Mouse (Mus musculus): ENCODE results near the gene Csnk2b.

Csnk2b gene

GRCm38 (mm10) chr17:35157661-35158175 lies 35.9 kb upstream of the Csnk2b start:
- no peak for TF ChIP-seq GATA4 (IDR thresholded peaks at IDR 0.05; ENCODE audit: insufficient replicate concordance, low read length)

- TF ChIP-seq GATA4 (IDR thresholded peaks at IDR 0.05; ENCODE audit: insufficient replicate concordance, low read length) = no peak
Observed at GRCm38 (mm10) chr17:35157254-35157653, 35.4 kb upstream of the Csnk2b start.

- no peak for TF ChIP-seq GATA4 (IDR thresholded peaks at IDR 0.05; ENCODE audit: insufficient replicate concordance, low read length)
Observed at GRCm38 (mm10) chr17:35156461-35157200, 34.8 kb upstream of the Csnk2b start.

DNA sequence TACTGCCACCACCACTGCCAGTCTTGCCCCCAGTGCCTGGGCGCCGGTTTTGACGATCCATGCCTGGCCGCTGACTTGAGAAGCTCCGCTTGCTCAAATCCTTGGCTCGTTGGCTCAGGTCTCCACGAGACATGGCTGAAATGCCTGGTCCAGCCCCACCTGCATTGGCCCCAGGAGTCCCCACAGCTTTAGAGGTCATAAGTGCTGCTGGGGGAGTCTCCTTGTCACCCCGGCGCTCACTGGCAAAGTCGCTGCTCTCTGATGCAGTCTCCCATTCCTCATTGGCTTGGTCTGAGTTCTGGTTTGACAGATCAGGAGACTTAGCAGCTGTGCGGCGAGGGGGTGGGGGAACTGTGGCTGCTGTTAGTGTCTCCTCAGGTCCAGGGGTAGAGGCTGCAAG lies 33.6 kb upstream of the Csnk2b start:
- no peak for TF ChIP-seq GATA4 (IDR thresholded peaks at IDR 0.05; ENCODE audit: insufficient replicate concordance, low read length)

GRCm38 (mm10) chr17:35154616-35155015 lies 32.8 kb upstream of the Csnk2b start:
- TF ChIP-seq GATA4 (IDR thresholded peaks at IDR 0.05; ENCODE audit: insufficient replicate concordance, low read length) = no peak

DNA sequence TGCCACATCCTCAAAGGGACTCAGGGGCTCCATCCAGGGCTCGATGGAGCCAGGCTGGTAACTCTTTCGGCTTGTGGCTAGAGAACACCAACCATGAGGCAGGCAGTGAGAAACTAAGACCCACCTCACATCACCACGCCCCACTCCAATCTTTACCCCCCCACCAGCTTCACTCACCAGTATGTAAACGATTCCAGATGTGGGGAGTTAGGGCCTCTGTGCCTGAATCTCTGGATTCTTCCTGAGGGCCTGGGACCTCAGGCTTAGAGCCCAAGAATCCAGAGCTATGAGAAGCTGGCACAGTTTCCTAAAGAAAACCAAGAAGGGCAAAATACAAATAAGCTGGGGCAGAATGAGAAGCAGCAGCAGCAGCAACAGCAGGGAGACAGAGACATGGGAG lies 32.1 kb upstream of the Csnk2b start:
- TF ChIP-seq GATA4 (IDR thresholded peaks at IDR 0.05; ENCODE audit: insufficient replicate concordance, low read length) = no peak

GRCm38 (mm10) chr17:35153077-35153476 lies 31.2 kb upstream of the Csnk2b start:
- TF ChIP-seq GATA4 (IDR thresholded peaks at IDR 0.05; ENCODE audit: insufficient replicate concordance, low read length) = no peak

GRCm38 (mm10) chr17:35152121-35152520 lies 30.3 kb upstream of the Csnk2b start:
- no peak for TF ChIP-seq GATA4 (IDR thresholded peaks at IDR 0.05; ENCODE audit: insufficient replicate concordance, low read length)

DNA sequence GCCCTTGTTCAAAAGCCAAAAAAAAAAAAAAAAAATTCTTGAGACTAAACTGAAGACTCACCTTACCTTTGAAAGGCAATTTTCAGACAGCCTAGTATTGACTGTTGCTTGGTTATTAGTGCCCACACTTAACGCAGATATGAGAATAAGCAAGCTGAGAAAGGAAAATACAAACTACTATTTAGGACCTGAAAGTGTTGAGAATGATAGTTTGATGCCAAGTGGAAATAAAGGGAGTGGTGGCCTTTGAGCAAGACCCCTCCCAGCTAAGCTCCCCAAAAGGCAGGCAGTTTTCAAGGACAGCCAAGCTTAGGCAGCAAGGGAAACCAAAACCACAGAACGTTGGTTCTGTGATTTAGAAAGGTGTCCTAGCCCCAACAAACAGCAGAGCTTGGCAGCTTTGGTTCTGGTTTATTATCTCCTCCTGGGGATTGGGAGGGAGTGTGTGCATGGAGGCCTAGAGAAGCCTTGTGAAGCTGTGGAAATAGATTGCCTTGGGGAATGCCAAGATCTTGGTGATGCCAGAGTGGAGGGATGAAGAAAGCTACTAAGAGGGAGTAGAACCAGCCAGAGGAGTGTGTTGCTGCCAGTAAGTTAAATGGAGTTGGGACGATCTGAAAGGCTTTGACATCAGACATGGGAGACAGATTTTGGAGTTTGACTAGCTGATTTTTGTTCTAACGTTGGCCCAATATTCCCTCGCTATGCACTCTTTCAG lies 26.2 kb upstream of the Csnk2b start:
- no peak for TF ChIP-seq GATA4 (IDR thresholded peaks at IDR 0.05; ENCODE audit: insufficient replicate concordance, low read length)

GRCm38 (mm10) chr17:35147348-35147747 lies 25.5 kb upstream of the Csnk2b start:
- no peak for TF ChIP-seq GATA4 (IDR thresholded peaks at IDR 0.05; ENCODE audit: insufficient replicate concordance, low read length)

DNA sequence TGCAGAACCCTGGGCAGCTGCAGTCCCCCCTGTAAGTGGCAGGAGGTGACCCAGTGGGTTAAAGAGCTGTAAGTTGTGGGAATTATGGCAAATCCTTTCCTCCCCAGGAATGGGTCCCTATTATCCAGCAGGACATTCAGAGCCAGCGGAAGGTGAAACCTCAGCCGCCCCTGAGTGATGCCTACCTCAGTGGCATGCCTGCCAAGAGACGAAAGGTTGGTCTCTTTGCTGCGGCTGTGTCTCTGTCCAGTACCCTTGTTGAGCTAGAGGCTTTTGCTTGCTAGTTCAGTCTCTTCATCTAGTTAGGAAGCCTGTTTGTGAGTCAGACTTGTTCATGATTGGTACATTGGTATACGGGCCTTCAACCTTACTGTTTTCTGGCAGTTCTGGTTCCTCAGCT lies 24.3 kb upstream of the Csnk2b start:
- TF ChIP-seq GATA4 (IDR thresholded peaks at IDR 0.05; ENCODE audit: insufficient replicate concordance, low read length) = no peak

DNA sequence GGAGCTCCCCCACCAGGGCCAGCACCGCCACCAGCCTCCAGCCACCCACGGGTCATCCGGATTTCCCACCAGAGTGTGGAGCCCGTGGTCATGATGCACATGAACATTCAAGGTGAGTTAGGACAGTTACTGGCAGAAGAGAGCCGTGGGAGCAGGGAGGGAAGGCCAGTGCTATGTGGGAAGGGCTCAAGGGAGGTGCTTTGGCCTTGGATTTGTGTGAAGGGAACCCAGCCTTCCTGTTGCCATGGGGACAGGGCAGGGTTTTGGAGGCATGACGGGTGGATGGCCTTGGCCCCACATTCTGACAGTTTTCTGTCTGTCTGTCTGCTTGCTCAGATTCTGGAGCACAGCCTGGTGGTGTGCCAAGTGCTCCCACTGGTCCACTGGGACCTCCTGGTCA lies 20.1 kb upstream of the Csnk2b start:
- TF ChIP-seq GATA4 (IDR thresholded peaks at IDR 0.05; ENCODE audit: insufficient replicate concordance, low read length) = no peak

- no peak for TF ChIP-seq GATA4 (IDR thresholded peaks at IDR 0.05; ENCODE audit: insufficient replicate concordance, low read length)
Observed at GRCm38 (mm10) chr17:35140490-35140996, 18.7 kb upstream of the Csnk2b start.

DNA sequence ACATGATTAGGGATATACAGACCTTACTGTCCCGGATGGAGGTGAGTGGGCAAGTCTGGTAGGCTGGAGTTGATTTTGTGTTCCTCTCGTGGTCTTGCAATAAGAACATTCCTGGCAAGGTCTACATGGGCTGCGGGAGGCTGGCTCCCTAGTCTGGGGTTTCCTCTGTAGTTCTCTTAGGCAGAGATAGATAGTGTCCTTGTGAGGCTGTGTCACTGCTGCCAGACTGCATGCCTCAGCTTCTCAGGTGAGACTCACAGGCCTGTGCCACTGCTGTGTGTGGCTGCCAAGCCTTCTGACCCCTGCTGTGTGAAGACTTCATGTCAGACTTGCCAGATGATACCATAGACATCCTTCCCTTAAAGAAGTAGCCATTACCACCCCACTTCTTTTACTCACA lies 17.4 kb upstream of the Csnk2b start:
- no peak for TF ChIP-seq GATA4 (IDR thresholded peaks at IDR 0.05; ENCODE audit: insufficient replicate concordance, low read length)

DNA sequence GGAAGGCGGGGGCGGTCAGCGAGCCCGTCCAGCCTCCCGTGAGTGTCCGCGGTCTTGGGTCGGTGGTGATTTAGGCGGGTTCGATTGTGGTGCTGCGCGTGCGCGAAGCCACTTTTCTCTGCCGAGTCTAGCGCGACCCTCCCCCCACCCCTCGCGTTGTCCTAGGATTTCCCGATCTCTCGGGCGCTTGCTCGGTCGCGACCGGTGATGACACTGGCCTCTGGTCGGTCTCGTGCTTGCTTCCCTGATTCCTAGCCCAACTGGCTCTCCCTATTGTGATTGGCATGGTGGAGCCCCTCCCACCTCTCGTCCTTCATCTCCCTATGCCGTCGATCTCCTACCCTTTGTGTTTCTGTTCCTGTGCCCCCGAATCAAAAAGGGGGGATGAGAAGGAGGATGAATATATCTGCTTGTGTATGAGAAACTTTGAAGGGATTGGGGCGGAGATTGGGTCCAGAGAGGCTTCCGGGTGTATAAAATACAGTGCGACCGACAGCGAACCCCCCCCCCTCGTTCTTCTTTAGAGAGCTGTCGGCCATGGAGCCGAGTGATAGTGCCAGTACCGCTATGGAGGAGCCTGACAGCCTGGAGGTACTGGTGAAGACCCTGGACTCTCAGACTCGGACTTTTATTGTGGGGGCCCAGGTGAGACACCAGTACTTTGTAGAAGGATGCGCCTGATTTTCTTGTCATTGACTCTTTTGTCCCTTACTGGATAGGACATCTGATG lies 13.9 kb upstream of the Csnk2b start:
- TF ChIP-seq GATA4 (IDR thresholded peaks at IDR 0.05; ENCODE audit: insufficient replicate concordance, low read length) = no peak

Data from liver, adult (tissue).